Mouse (Mus musculus): Measurements from ENCODE around the gene Heatr5a.

DNA sequence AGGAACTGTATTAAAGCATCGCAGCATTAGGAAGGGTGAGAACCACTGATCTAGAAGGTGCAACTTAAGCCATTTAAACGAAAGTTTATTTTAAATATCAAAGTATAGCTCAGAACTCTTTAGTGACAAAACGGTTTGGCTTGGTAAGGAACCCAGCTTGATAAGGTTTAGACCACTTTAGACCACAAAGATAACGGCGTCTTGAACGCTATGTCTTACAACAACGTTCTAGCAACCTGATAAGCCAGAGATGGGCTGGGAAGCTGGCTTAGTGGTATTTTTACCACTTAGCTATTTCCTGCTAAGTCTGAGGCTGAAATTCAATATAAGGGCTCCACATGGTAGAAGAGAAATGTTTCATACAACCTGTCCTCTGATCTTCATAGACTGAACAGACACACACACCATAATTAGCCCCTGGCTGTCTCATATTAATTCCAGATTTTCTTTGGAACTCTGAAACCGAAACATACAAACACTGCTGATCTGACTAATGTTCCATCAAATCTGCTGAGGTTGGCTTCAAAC, 114.3 kb downstream of the Heatr5a start:
- TF ChIP-seq CTCF (IDR thresholded peaks at IDR 0.05; ENCODE audit: low read depth) = no peak
- no peak for TF ChIP-seq EP300 (optimal IDR thresholded peaks at IDR 0.05)
